Mouse (Mus musculus): ENCODE measurements around the gene Ifna1. TPM values are rescaled to one million over a fixed set of nuclear protein-coding genes. Genes with fewer than 3 reads are reported as not detected.

Gene Ifna1
- polyA plus RNA-seq, 1 experiment: not detected

GRCm38 (mm10) chr4:88859214-88859613, 9.3 kb downstream of the Ifna1 start:
- Histone ChIP-seq H3K4me3 (ENCODE audit: extremely low read depth, insufficient read depth, insufficient read length) (no peak overlapping the region), H3K27me3 (ENCODE audit: control insufficient read depth, insufficient read depth, low read length) (no peaks in the 10 kb centered on the region), H3K36me3 (ENCODE audit: control insufficient read depth, insufficient read depth, low read length) (no peaks in the 10 kb centered on the region), H3K4me1 (ENCODE audit: control insufficient read depth, insufficient read depth, insufficient read length) (no peaks in the 10 kb centered on the region), H3K27ac (ENCODE audit: insufficient read depth, low read length) (no peak overlapping the region)
- no peak for DNase-seq (ENCODE audit: low read depth in 1 of 2, low spot score in 2 of 2)
- TF ChIP-seq POLR2A (IDR thresholded peaks at IDR 0.05; ENCODE audit: low read depth, low read length) (no peak), CTCF (IDR thresholded peaks at IDR 0.05; ENCODE audit: extremely low read depth, insufficient read depth, insufficient read length, insufficient replicate concordance) (no peak)

GRCm38 (mm10) chr4:88863309-88863708, 13.4 kb downstream of the Ifna1 start:
- no peak for TF ChIP-seq CTCF (IDR thresholded peaks at IDR 0.05; ENCODE audit: extremely low read depth, insufficient read depth, insufficient read length, insufficient replicate concordance)
- no peak for TF ChIP-seq POLR2A (IDR thresholded peaks at IDR 0.05; ENCODE audit: low read depth, low read length)
- H3K27ac ChIP-seq (ENCODE audit: insufficient read depth, low read length): no peak overlapping the region
- no peaks in the 10 kb centered on the region for H3K27me3 ChIP-seq (ENCODE audit: control insufficient read depth, insufficient read depth, low read length)
- no peaks in the 10 kb centered on the region for H3K36me3 ChIP-seq (ENCODE audit: control insufficient read depth, insufficient read depth, low read length)
- H3K4me1 ChIP-seq (ENCODE audit: control insufficient read depth, insufficient read depth, insufficient read length): peaks cover 9% of the 10 kb centered on the region; the same call in 1 of the 2 replicates
- DNase-seq (ENCODE audit: low read depth in 1 of 2, low spot score in 2 of 2): no peak
- 42% methylated on average over 7 of the region's 7 CpGs for WGBS
- no peak overlapping the region for H3K4me3 ChIP-seq (ENCODE audit: extremely low read depth, insufficient read depth, insufficient read length)

- 7% methylated on average over 9 of the region's 9 CpGs for WGBS
- Histone ChIP-seq H3K4me3 (ENCODE audit: extremely low read depth, insufficient read depth, insufficient read length) (peak overlapping the region; percentile 56), H3K27ac (ENCODE audit: insufficient read depth, low read length) (peak overlapping the region; percentile 74), H3K4me1 (ENCODE audit: control insufficient read depth, insufficient read depth, insufficient read length) (peaks cover 9% of the 10 kb centered on the region; the same call in 1 of the 2 replicates), H3K27me3 (ENCODE audit: control insufficient read depth, insufficient read depth, low read length) (no peaks in the 10 kb centered on the region), H3K36me3 (ENCODE audit: control insufficient read depth, insufficient read depth, low read length) (no peaks in the 10 kb centered on the region)
- peak; percentile 68 to 82 for DNase-seq (ENCODE audit: low read depth in 1 of 2, low spot score in 2 of 2)
- TF ChIP-seq POLR2A (IDR thresholded peaks at IDR 0.05; ENCODE audit: low read depth, low read length): no peak
- no peak for TF ChIP-seq CTCF (IDR thresholded peaks at IDR 0.05; ENCODE audit: extremely low read depth, insufficient read depth, insufficient read length, insufficient replicate concordance)
Measured at GRCm38 (mm10) chr4:88864599-88864998, 14.7 kb downstream of the Ifna1 start.

- DNase-seq (ENCODE audit: low read depth in 1 of 2, low spot score in 2 of 2): no peak
- Histone ChIP-seq H3K36me3 (ENCODE audit: control insufficient read depth, insufficient read depth, low read length) (no peaks in the 10 kb centered on the region), H3K4me3 (ENCODE audit: extremely low read depth, insufficient read depth, insufficient read length) (no peak overlapping the region), H3K27me3 (ENCODE audit: control insufficient read depth, insufficient read depth, low read length) (no peaks in the 10 kb centered on the region), H3K4me1 (ENCODE audit: control insufficient read depth, insufficient read depth, insufficient read length) (peaks cover 9% of the 10 kb centered on the region; the same call in 1 of the 2 replicates), H3K27ac (ENCODE audit: insufficient read depth, low read length) (peak overlapping the region; percentile 79)
- TF ChIP-seq POLR2A (IDR thresholded peaks at IDR 0.05; ENCODE audit: low read depth, low read length) (no peak), CTCF (IDR thresholded peaks at IDR 0.05; ENCODE audit: extremely low read depth, insufficient read depth, insufficient read length, insufficient replicate concordance) (no peak)
- WGBS: 11% methylated on average over 6 of the region's 6 CpGs
Measured at GRCm38 (mm10) chr4:88865011-88865569, 15.2 kb downstream of the Ifna1 start.

- under 1% methylated on average over 8 of the region's 8 CpGs for WGBS
- 0 out of 2 replicates have a peak overlapping the region, but pooled peaks have one; percentile 62 for H3K4me3 ChIP-seq (ENCODE audit: extremely low read depth, insufficient read depth, insufficient read length)
- TF ChIP-seq POLR2A (IDR thresholded peaks at IDR 0.05; ENCODE audit: low read depth, low read length) (no peak), CTCF (IDR thresholded peaks at IDR 0.05; ENCODE audit: extremely low read depth, insufficient read depth, insufficient read length, insufficient replicate concordance) (peak; percentile 99)
- DNase-seq (ENCODE audit: low read depth in 1 of 2, low spot score in 2 of 2): peak; percentile 64 to 78
- peaks cover 9% of the 10 kb centered on the region; the same call in 1 of the 2 replicates for H3K4me1 ChIP-seq (ENCODE audit: control insufficient read depth, insufficient read depth, insufficient read length)
- H3K36me3 ChIP-seq (ENCODE audit: control insufficient read depth, insufficient read depth, low read length): no peaks in the 10 kb centered on the region
- H3K27ac ChIP-seq (ENCODE audit: insufficient read depth, low read length): no peak overlapping the region
- no peaks in the 10 kb centered on the region for H3K27me3 ChIP-seq (ENCODE audit: control insufficient read depth, insufficient read depth, low read length)
Measured at GRCm38 (mm10) chr4:88867366-88867925, 17.6 kb downstream of the Ifna1 start.

- 7% methylated on average over 31 of the region's 31 CpGs for WGBS
- peak; percentile 31 to 58 for DNase-seq (ENCODE audit: low read depth in 1 of 2, low spot score in 2 of 2)
- no peaks in the 10 kb centered on the region for H3K36me3 ChIP-seq (ENCODE audit: control insufficient read depth, insufficient read depth, low read length)
- H3K4me1 ChIP-seq (ENCODE audit: control insufficient read depth, insufficient read depth, insufficient read length): peaks cover 9% of the 10 kb centered on the region; the same call in 1 of the 2 replicates
- peak overlapping the region; percentile 62 for H3K4me3 ChIP-seq (ENCODE audit: extremely low read depth, insufficient read depth, insufficient read length)
- H3K27ac ChIP-seq (ENCODE audit: insufficient read depth, low read length): peak overlapping the region; percentile 42
- TF ChIP-seq POLR2A (IDR thresholded peaks at IDR 0.05; ENCODE audit: low read depth, low read length) (no peak), CTCF (IDR thresholded peaks at IDR 0.05; ENCODE audit: extremely low read depth, insufficient read depth, insufficient read length, insufficient replicate concordance) (no peak)
- no peaks in the 10 kb centered on the region for H3K27me3 ChIP-seq (ENCODE audit: control insufficient read depth, insufficient read depth, low read length)
Measured at GRCm38 (mm10) chr4:88867926-88868911, 18.3 kb downstream of the Ifna1 start.

Measured in spleen, adult 2 months (tissue).